Mouse (Mus musculus) forebrain, postnatal 0 days (tissue): ENCODE results near the gene Pkhd1. TPM values are rescaled to one million over a fixed set of nuclear protein-coding genes. Genes with fewer than 3 reads are reported as not detected.

Experiments used
- ATAC-seq: fragments of 200-750 bp; cut with Nextera tagmentation; 2 replicates; pipeline ENCODE4 v1.8.0; 2017; ENCODE audit warnings: mild to moderate bottlenecking, moderate library complexity
- DNase-seq: peaks from one replicate; pipeline ENCODE4 v3.0.0-alpha.2; 2015
- H3K27ac ChIP-seq: fragments of 300-500 bp; sonication (generic); 2 replicates; pipeline ENCODE4 v1.5.1; 2014; ENCODE audit warnings: low read depth, mild to moderate bottlenecking, antibody characterized with exemption, low read length, moderate library complexity, mixed read lengths
- H3K27me3 ChIP-seq: fragments of 300-500 bp; sonication (generic); 2 replicates; pipeline ENCODE4 v1.6.1; 2014; ENCODE audit warnings: mild to moderate bottlenecking, low read length, mixed read lengths; ENCODE audit not compliant: insufficient read depth
- H3K36me3 ChIP-seq: fragments of 300-500 bp; sonication (generic); 2 replicates; pipeline ENCODE4 v1.6.1; 2014; ENCODE audit warnings: mild to moderate bottlenecking, moderate library complexity; ENCODE audit not compliant: insufficient read depth
- H3K4me1 ChIP-seq: fragments of 300-500 bp; sonication (generic); 2 replicates; pipeline ENCODE4 v1.6.1; 2014; ENCODE audit warnings: antibody characterized with exemption; ENCODE audit not compliant: insufficient read depth
- H3K4me2 ChIP-seq: fragments of 300-500 bp; sonication (generic); 2 replicates; pipeline ENCODE4 v1.6.1; 2014; ENCODE audit warnings: low read depth, mild to moderate bottlenecking, moderate library complexity
- H3K4me3 ChIP-seq: fragments of 300-500 bp; sonication (generic); 2 replicates; pipeline ENCODE4 v1.5.1; 2014; ENCODE audit warnings: low read depth, low read length, mixed read lengths
- H3K9ac ChIP-seq: fragments of 300-500 bp; sonication (generic); 2 replicates; pipeline ENCODE4 v1.6.1; 2014; ENCODE audit warnings: mild to moderate bottlenecking
- H3K9me3 ChIP-seq: fragments of 300-500 bp; sonication (generic); 2 replicates; pipeline ENCODE4 v1.6.1; 2016; ENCODE audit warnings: low read length
- CTCF ChIP-seq: sonication (generic); IDR thresholded peaks from 2 replicates; pipeline ENCODE4 v1.5.1; 2016; ENCODE audit warnings: antibody characterized with exemption, control low read depth, low read depth
- WGBS: fragments of 180-500 bp; shearing (Covaris S2); extraction: QIAGEN DNeasy Blood & Tissue Kit; methylation state at CpG from one replicate; pipeline ENCODE4 v1.1.7; 2014; 5-methylcytosine and 5-hydroxymethylcytosine counted together
- polyA plus RNA-seq: library from polyadenylated mRNA; unstranded; fragments of >200 nt; fragmentation: Nextera tagmentation; extraction: Ambion mirVana; gene quantifications from 2 replicates; pipeline ENCODE4 v1.2.1, GENCODE M21; 2015
- total RNA-seq: library from RNA; depleted of rRNA; stranded (reverse); fragments of >200 nt; gene quantifications from 2 replicates; pipeline ENCODE4 v1.2.3, GENCODE M21; 2014

Pkhd1 gene
- total and polyA plus RNA-seq, 2 experiments from 2014 or later: 0.01 to 0.05 TPM

DNA sequence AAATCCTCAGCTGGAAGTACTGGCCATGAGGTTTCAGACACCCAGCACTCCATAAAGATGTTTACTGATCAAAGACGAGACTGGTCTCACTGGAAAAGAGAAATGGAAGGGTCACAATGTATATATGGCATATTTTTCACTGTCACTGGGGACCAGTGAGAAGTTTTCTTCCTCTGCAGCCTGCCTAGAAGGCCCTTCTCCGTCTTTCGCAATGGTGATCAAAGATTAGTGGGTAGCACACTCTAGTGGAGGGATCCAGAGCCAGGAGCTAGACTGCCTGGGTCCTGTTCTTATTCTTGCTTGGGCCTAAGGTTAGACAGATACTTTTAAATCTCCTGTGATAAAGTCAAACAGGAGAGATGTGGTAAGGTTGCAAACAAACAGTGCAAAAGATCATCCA lies 311.7 kb downstream of the Pkhd1 start:
- Histone ChIP-seq H3K4me2 (no peak overlapping the region), H3K36me3 (no peaks in the 10 kb centered on the region), H3K9me3 (no peaks in the 10 kb centered on the region), H3K4me1 (peaks cover 10% of the 10 kb centered on the region; the same call in 1 of the 2 replicates), H3K4me3 (no peak overlapping the region), H3K27me3 (no peaks in the 10 kb centered on the region), H3K9ac (no peak overlapping the region), H3K27ac (no peak overlapping the region)
- 64% methylated on average over 3 of the region's 3 CpGs for WGBS
- TF ChIP-seq CTCF: peak; percentile 55
- DNase-seq (peak; percentile 21), ATAC-seq (peak; percentile 23; the same call in 1 of the 2 replicates)

DNA sequence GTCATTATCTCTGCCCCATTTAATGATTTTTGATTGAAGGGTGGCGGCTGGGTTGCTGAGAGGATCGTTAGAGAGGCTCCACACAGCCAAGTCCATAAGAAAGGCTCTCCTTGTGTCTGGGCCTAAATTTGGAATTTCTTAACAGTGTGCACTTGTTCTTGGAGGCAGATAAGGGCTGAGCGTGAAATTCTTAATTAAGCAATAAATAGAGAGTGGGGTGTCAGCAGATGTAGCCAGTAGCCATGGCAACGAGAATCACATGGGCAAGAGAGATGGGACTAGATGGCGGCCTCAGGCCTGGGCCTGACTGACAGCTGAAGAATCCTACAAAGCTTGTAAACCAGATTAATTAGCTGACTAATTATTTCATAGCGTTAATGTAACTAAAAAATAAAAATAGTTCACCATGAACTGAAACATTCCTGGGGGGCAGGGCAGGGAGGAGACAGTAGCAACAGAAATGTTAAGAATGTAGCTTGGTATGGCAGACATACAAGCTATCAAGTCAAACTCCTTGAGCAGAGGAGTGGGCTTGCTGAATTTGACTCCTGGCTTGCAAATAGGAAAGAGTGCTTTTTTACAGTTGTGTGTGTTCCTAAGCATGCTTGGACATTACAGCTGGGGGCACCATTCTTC lies 314.8 kb downstream of the Pkhd1 start:
- no peak overlapping the region for H3K9ac ChIP-seq
- ATAC-seq (peak; percentile 94), DNase-seq (peak; percentile 62)
- no peaks in the 10 kb centered on the region for H3K36me3 ChIP-seq
- TF ChIP-seq CTCF: no peak
- WGBS: 16% methylated on average over 6 of the region's 6 CpGs
- no peaks in the 10 kb centered on the region for H3K27me3 ChIP-seq
- H3K27ac ChIP-seq: no peak overlapping the region
- no peaks in the 10 kb centered on the region for H3K9me3 ChIP-seq
- no peak overlapping the region for H3K4me3 ChIP-seq
- H3K4me2 ChIP-seq: no peak overlapping the region
- peaks cover 10% of the 10 kb centered on the region; the same call in 1 of the 2 replicates for H3K4me1 ChIP-seq

DNA sequence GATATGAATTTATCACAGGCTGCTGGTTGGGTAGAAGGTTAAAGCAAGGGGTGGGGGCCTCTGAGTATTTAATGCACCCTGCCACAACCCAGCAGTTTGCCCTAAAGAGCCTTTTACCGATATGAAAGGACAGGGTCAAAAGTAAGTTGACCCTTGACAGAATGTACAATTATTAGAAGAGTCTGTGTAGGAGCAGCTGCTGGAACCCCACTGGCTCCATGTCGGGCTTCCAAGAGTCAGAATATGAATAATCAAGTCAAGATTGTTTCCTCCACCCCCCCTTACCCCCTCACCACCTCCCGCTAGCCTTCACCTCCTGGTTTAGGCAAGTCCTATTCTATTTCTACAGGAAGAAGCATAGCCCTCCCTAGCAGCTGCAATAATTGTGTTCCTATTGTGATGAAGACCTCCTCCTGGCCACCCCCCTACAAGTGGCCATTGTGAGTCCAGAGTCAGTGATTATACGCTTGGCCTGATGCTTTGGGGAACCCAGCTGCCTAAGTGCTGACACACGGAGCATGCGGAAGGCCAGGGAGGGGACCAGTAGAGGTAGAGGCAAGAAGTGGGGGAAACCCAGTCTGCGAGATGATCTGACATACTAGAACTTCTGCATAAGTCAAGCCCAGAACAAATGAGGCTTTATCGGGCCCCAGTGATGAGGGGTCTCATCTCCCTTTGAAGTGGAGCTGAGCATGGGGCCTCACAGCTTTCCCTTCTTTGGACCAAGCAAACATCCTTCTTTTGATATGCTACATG lies 315.5 kb downstream of the Pkhd1 start:
- Histone ChIP-seq H3K4me2 (no peak overlapping the region), H3K4me1 (peaks cover 10% of the 10 kb centered on the region; the same call in 1 of the 2 replicates), H3K4me3 (no peak overlapping the region), H3K27me3 (no peaks in the 10 kb centered on the region), H3K9ac (no peak overlapping the region), H3K27ac (no peak overlapping the region; the same call in 1 of the 2 replicates), H3K36me3 (no peaks in the 10 kb centered on the region), H3K9me3 (no peaks in the 10 kb centered on the region)
- ATAC-seq: peak; percentile 68
- TF ChIP-seq CTCF: no peak
- peak; percentile 35 for DNase-seq
- 10% methylated on average over 8 of the region's 8 CpGs for WGBS

DNA sequence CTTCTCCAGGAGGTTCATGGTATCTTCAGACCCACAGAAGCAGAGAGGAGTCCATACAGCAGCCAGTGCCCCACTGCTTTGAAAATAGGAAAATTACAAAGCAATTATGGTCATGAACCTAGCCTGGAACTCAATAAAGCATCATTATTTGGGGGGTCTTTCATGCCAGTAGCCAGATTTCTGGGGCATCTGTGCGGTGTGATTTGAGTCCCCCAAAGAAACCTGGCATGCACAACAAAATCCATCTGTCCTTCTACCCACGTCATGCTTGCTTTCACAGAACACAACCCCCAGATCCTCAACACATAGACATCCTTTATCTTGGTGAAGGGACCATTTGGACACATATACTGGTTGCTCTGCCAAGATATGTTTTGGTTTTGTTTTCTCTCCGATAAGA lies 316.2 kb downstream of the Pkhd1 start:
- Histone ChIP-seq H3K27ac (no peak overlapping the region), H3K4me1 (peaks cover 10% of the 10 kb centered on the region; the same call in 1 of the 2 replicates), H3K4me2 (no peak overlapping the region), H3K36me3 (no peaks in the 10 kb centered on the region), H3K9ac (no peak overlapping the region), H3K4me3 (no peak overlapping the region), H3K9me3 (no peaks in the 10 kb centered on the region), H3K27me3 (no peaks in the 10 kb centered on the region)
- no peak for TF ChIP-seq CTCF
- DNase-seq (peak; percentile 17), ATAC-seq (no peak)
- 46% methylated on average over 3 of the region's 3 CpGs for WGBS

DNA sequence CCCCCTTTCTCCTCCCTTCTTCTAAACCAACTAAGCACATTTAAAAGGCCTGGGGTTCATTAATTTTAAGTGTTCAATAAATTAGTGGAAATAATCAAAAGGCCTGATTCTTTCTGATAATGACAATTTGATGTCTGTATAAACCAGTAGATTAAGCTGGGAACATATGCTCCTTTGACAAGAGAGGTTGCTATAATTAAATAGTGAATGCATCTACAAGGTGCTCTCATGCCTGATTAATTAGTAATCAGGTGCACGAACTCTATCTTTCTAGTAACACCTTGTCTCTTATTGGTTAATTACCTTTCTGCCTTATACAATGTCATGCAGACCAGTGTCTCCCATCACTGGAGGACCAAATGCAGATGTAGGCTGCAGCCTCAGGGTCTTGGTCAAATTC lies 329.2 kb downstream of the Pkhd1 start:
- Histone ChIP-seq H3K4me1 (no peaks in the 10 kb centered on the region), H3K4me3 (no peak overlapping the region), H3K36me3 (no peaks in the 10 kb centered on the region), H3K27me3 (no peaks in the 10 kb centered on the region), H3K9me3 (no peaks in the 10 kb centered on the region), H3K9ac (no peak overlapping the region), H3K27ac (no peak overlapping the region), H3K4me2 (no peak overlapping the region)
- no peak for DNase-seq
- 46% methylated on average over 1 of the region's 1 CpGs for WGBS
- no peak for ATAC-seq
- no peak for TF ChIP-seq CTCF

DNA sequence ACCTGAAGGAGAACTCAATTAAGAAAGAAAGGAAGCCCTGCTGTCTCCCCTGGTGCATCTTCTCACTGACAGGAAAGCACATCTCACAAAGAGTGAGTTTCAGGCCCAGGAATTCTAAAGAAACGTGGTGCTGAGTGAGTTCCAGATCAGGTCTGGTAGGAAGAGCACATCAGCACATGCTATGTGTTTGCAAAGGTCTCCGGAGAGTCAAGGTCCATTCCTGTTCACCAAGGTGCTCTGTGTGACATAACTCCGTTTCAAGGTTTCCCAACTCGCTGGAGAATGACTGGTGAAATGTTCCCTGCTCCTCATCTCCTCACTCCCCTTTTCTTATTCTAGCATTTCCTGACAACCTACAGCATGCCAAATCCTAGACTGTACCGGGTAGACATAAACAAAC lies 357.5 kb downstream of the Pkhd1 start:
- no peak for TF ChIP-seq CTCF
- H3K4me2 ChIP-seq: no peak overlapping the region
- H3K27me3 ChIP-seq: no peaks in the 10 kb centered on the region
- no peaks in the 10 kb centered on the region for H3K36me3 ChIP-seq
- no peaks in the 10 kb centered on the region for H3K9me3 ChIP-seq
- no peak overlapping the region for H3K27ac ChIP-seq
- H3K9ac ChIP-seq: no peak overlapping the region
- ATAC-seq (no peak), DNase-seq (no peak)
- 67% methylated on average over 5 of the region's 5 CpGs for WGBS
- no peaks in the 10 kb centered on the region for H3K4me1 ChIP-seq
- H3K4me3 ChIP-seq: no peak overlapping the region

DNA sequence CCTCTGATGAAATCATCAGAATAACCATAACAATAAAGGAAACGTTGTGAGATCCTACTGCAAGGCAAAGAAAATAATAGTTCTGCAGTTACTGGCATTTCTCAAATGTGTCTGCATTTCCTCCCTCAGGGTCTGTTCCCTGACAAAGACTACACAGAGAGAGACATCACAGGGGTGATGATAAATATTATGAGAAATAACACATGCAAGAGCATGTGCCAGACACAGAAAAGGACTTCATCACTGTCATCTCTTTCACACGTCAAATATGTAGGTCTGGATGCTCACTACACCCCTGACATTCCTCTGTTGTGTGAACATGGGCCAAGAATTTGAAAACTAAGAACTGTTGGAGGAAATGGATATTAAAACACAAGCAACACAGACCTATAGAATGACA lies 369.7 kb downstream of the Pkhd1 start:
- no peaks in the 10 kb centered on the region for H3K36me3 ChIP-seq
- no peaks in the 10 kb centered on the region for H3K4me1 ChIP-seq
- WGBS: 67% methylated on average over 2 of the region's 2 CpGs
- no peaks in the 10 kb centered on the region for H3K9me3 ChIP-seq
- ATAC-seq: no peak
- TF ChIP-seq CTCF: no peak
- H3K4me2 ChIP-seq: no peak overlapping the region
- H3K27me3 ChIP-seq: no peaks in the 10 kb centered on the region
- no peak for DNase-seq
- H3K27ac ChIP-seq: no peak overlapping the region
- no peak overlapping the region for H3K9ac ChIP-seq
- H3K4me3 ChIP-seq: no peak overlapping the region
